Mouse (Mus musculus): Measurements from ENCODE around the gene Hsf2.
"Not testable (repeated sequence)": the region's sequence is repeated elsewhere in the genome, so short reads cannot be mapped to it uniquely, and the experiment has no call there.

The Hsf2 gene

DNA sequence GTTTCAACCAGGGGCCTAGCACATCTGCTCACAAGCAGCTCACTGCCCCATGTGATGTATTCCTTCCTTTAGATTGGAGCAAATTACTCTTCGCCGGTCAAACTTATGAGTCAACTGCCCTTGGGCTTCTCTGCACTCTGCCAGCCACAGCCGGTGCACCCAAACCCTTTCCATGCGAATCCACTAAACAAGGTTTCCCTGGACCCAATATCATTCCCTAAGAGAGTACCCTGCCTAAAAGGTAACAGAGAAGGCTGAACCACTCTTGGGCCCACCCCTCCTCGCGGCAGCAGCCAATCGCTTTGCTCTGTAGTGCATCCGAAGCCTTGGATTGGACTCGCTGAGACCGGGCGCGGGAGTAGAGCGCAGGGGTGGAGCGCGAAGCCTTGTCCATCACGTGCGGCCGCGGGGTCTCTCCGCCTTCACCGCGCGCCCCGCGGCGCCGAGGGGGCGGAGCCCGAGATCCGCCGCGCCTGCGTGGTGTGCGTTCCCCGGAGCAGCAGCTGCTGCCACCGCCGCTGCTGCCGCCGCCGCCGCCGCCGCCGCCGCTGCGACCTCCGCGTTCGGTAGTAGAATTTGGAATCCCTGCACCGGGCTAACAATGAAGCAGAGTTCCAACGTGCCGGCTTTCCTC lies at the start of gene Hsf2:
Gene Hsf2 (plus strand): TSS at position 478 of the 634 bp plus-strand sequence.
- in situ Hi-C loops (cut with MseI, MboI), result no loop called here

DNA sequence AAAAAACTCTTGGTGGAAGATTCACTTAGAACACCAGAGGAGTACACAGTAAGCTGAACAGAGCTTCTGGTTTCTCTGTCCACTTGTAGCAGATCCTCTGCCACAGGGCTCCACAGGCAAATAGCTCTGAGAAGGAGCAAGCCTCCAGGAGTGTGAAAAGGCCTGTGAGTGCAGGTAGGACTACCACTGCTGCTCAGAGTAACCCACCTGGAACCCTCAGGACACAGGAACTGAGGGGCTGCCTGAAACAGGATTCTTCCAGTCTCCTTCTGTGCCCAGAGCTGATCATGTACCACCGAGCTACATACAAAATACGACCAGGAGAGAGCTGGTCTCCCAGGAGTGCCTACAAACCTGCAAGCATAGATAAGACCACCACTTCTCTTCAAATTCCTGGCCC lies 48.3 kb upstream of the Hsf2 start:
- in situ Hi-C loops (cut with MseI, MboI), result loop anchor here (25.0 kb wide), 4 partner anchors 1149 to 1574 kb away; no protein-coding TSS in a partner anchor

DNA sequence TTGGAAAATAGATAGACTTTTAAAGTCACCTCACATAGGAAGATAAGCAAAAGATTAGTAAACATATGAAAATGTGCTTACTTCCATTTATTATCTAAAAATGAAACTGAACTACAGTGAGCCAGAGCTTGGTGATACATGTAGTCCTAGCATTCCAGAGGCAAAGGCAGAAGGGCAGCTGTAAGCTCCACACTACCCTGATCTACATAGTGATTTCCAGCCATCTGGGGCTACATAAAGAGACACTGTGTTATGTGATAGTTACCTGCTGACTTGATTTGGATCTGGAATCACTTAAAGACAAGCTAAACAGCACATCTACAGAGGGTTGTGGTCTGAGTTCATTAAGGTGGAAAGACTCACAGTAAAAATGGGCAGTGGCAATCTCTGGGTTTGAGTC lies 45.1 kb upstream of the Hsf2 start:
- in situ Hi-C loops (cut with MseI, MboI), result loop anchor here (25.0 kb wide), 4 partner anchors 1146 to 1571 kb away; no protein-coding TSS in a partner anchor

DNA sequence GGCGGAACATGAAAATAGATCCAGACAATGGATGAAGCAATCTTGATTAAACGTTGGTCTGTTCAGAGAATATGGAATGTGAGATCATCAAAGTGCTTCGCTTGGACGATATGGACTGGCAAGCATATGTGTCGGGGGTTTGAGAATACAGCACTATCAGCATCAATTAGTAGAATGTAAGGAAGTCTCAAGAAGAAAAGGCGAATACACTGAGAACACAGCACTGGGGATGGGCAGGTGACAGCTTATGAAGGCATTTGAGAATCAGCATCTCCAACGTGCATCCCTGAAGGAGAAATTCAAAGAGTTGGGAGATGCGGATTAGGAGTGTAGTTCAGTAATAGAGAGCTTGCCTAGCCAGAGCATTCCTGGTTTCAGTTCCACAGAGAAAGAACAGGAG lies 41.8 kb upstream of the Hsf2 start:
- in situ Hi-C loops (cut with MseI, MboI), result loop anchor here (25.0 kb wide), 4 partner anchors 1143 to 1568 kb away; no protein-coding TSS in a partner anchor

DNA sequence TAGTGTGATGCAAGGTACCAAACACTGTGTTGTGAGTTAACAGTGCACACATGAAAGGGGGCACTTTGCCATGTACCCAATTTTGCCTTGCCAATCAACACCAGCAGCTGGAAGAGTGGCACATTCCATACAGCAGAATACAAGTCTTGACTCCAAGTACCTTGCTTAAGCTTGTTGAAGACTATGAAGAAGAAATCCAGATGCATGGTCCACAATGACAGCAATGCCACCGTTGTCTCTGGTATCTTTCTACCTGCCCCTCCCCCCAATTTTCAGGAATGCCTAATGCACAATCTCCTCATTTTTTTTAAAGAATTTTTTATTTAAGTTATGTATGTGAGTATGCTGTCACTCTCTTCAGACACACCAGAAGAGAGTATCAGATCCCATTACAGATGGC lies 40.5 kb upstream of the Hsf2 start:
- in situ Hi-C loops (cut with MseI, MboI), result loop anchor here (25.0 kb wide), 4 partner anchors 1142 to 1567 kb away; no protein-coding TSS in a partner anchor

DNA sequence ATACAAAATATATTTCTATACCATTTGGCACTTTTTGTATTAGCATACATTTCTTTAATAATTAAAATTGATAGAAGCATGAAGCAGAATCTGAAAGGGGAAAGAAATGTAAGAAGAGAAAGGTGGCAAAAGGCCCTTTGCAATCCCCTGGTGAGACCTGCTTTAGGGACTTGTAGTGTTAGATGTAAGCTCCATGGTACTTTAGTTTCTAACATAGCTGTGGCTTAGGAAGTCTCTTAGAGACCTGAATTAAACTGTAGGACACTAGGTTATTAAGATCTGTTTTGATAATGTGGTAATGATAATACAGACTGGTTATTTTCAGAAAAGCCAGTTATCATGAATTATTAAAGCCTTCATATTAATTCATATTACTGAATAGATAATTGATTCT lies 38.5 kb upstream of the Hsf2 start:
- in situ Hi-C loops (cut with MseI, MboI), result loop anchor here (25.0 kb wide), 4 partner anchors 1140 to 1565 kb away; no protein-coding TSS in a partner anchor

DNA sequence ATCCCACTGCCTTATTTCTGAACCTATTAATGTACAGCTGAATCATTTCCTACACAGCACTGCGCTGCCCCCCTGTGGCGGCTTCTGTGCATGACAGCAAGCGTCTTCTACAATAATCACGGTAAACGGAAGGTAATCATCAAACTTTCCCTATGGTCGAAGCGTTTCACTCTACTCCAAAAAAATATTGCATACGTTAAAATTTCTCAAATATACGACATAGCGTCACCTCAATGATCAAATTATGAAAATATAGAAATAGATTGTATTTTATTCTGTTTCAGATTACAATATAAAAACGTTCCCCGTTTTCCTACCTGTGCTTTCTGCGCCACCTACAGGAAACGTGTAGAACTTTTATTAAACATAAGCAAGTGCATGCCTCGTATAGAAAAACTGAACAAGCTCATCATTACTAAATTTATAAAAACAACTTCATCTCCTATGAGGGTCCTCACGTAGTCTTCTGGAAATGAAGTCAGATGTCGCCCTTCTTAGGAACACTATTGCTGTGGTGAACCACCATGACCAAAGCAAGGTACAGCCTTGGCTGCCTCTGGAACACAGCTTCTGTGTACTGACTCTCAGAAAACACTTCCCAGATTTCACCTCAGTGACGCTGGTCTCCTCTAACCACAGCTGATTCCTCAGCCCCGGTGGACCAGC lies 38.0 kb upstream of the Hsf2 start:
- in situ Hi-C loops (cut with MseI, MboI), result loop anchor here (25.0 kb wide), 4 partner anchors 1139 to 1564 kb away; no protein-coding TSS in a partner anchor

DNA sequence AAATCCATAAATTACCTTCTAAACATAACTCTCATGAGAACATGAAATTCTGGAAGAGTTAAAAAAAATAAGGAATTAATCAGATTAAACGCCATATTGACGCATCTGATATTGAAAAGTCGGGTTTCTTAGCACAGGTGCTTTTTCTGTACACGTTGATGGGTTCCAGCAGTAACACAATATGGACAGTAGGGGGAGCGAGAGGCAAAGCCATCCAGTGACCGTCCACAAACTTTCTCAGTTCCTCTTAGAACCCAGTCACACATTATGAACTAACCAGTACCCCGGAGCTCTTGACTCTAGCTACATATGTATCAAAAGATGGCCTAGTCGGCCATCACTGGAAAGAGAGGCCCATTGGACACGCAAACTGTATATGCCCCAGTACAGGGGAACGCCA lies 22.9 kb upstream of the Hsf2 start:
- in situ Hi-C loops (cut with MseI, MboI), result not testable (repeated sequence)

DNA sequence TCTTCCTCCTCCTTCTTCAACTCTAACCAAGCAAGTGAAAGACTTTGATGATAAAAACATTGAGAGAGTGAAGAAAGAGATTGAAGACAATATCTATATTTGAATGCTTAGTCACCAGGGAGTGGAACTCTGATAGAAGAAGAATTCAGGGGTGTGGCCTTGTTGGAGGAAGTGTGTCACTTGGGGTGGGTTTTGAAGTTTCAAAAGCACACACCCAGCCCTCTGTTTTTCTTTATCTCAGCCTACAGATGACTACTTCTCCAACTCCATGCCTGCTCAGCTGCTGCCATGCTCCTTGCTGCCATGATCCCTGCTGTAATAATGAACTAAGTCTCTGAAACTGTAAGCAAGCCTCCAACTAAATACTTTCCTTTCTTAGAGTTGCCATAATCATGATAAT lies 20.4 kb upstream of the Hsf2 start:
- in situ Hi-C loops (cut with MseI, MboI), result no loop called here

DNA sequence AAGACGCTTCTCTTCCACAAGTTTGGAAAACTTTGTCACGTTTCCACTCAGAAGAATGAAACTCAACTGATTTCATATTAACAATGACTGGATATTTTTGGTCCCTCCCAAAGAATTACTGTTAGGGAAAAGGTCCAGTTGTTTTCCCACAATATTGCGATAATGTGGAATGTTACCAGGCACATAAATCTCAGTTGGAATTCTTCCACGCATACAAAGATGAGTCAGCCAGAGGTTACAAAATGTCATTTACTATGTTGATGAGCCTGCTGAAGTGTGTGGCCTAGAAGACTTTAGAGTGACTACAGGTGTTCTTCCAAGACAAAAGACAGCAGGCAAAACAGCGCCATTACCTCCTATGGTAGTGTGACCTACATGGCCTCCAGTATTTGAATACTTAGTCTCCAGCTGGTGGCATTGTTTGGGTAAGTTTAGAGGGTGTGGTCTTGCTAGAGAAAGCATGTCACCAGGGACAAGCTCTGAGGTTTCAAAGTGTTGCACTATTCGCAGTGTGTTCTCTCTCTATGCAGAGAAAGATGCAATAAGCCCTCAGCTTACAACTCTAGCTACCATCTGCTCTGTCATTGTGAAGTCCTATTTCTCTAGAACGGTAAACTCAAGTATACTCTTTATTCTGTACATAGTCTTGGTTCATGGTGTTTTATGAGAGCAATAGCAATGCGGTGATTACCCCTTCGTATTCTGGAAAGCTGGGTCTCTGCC lies 8.9 kb upstream of the Hsf2 start:
- in situ Hi-C loops (cut with MseI, MboI), result no loop called here

DNA sequence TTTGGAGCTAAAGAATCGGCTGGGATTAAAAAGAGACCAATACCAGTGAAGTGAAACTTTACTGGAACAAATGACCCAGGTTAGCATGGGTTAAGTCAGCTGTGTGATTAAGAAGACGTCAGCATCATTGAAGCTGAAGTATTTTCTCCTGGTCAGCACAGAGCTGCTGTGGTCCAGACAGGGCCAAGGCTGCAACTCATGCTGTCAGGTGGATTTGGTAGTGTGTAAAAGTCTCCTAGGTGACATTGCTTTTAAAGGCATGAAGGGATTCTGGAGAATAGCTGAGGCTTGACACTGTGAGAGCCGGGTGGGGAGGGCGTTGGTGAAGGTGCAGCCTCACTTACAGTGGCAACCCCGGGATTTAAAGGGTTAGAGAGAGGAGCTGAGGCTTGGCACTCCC lies 4.5 kb upstream of the Hsf2 start:
- in situ Hi-C loops (cut with MseI, MboI), result no loop called here

DNA sequence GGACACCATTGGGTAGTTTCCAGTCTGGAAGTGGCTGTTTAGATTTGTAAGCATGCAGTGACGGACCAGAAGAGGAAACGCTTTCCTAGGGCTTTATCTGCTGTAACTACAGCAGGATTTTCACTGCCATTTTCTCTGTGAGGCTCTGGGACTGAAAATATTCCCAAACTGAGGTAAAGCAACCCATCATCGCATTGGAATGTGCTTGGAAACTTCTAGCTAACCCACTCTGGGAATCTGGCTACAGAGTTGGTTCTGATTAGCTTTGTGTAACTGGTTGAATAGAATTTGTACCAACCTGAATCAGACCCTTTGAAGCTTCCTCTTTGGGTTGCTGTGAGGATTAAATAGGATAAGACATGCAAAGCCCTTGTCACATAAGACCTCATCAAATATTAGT lies 1.4 kb upstream of the Hsf2 start:
- in situ Hi-C loops (cut with MseI, MboI), result no loop called here

DNA sequence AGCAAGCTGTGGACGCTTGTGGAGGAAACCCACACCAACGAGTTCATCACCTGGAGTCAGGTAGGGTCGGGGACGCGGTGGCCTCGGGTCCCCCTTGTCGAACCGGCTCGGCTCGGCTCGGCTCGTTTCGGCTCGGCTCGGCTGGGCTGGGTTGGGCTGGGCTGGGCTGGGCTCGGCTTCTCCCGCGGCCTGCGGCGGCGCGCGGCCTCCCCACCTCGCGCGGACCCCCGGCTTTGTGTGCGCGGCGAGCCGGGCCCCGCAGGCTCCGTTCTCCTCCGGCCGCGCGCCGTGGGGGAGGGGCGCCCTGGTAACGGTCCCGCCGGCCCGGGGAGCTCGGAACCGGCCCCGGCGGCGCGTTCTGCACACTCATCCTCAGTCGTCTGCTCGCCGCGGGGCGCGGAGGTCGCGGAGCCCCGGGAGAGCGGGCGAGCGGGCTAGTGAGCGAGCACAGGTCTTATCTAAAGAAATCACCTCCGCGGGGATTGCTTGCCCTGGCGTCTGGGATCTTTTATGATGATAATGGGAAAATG lies 422 bp downstream of the Hsf2 start:
- in situ Hi-C loops (cut with MseI, MboI), result no loop called here

DNA sequence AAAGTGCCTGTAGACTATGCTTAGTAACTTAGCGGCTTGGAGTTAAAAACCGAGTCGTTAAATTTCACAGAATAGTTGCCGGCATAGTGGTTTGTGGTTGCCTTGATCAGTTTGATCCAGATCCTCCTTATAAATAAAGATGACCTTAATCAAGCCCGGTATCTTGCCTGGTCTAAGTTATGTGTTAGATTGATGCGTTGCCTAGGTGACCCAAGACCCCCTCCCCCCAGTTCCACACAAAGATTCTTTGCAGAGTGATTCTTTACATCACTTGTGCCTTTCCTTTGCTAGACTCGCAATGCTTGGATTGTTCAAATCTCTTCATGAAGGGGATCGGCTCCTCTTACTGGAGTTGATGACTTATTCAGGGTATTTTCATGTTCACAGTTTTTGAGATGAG lies 1.0 kb downstream of the Hsf2 start:
- in situ Hi-C loops (cut with MseI, MboI), result no loop called here

DNA sequence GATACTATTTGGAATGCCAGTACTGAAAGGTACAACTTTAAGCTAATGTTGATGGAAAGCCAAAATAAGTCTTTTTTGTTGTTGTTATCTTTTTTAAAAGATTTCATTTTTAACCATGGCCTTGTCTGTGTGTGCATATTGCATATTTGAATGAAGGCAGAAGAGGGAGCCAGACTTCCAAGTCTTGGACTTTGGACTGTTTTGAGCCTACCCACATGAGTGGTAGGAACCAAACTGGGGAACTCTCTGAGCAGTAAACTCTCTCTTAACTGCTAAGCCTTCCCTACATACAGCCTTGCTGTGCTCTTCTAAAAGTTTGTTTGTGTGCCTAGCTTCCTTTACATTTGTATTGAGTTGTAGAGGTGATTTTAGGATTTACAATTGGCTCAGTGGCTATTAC lies 2.4 kb downstream of the Hsf2 start:
- in situ Hi-C loops (cut with MseI, MboI), result no loop called here

DNA sequence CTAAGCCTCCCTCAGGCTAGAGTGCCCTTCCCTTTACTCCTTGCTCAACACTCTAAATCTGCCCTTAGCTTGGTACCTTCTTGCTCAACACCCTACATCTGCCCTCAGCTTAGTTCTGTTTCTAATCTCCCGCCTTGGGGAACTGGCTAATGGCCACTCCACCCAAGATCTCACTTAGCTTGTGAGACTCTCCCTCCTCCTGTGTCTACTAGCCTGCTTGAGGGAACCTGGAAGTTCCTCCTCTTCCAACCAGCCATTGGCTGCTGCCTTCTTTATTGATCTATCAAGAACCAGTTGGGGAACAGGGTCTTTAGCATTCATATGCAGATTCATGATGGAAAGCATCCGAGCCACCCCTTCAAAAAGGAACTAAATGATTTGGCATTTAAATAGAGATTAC lies 5.9 kb downstream of the Hsf2 start:
- in situ Hi-C loops (cut with MseI, MboI), result no loop called here

DNA sequence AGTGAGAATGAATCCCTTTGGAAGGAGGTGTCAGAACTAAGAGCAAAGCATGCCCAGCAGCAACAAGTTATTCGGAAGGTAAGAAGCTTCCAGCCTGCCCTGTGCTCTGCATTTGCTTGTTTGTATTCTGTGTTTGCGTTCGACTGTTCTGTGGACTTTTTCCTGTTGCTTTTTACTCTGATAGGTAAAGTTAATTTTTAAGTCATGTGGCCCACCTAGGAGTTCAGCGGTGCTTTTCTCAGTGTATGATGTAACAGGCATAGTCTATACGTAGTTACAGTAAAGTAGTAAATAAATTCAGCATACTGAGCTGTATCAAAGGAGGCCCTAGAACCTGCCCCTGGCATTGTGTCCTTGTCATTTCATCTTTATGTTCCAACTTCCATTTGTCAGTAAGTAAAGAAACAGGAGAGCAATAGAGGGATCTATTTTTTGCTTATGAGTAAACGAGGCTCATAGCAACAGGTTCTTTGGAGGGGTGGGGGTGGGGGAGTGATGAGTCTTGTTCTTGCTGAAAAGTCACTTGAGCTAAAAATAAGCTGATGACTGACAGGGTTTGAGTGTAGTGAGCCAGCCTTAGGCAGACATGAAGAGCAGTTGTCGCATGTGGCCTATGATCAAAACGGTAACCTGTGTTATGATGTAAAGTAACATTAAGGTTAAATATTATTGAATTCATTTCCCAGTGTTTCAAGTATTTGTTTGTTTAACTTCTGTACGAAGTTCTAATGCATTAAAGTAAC lies 13.4 kb downstream of the Hsf2 start:
- in situ Hi-C loops (cut with MseI, MboI), result no loop called here

DNA sequence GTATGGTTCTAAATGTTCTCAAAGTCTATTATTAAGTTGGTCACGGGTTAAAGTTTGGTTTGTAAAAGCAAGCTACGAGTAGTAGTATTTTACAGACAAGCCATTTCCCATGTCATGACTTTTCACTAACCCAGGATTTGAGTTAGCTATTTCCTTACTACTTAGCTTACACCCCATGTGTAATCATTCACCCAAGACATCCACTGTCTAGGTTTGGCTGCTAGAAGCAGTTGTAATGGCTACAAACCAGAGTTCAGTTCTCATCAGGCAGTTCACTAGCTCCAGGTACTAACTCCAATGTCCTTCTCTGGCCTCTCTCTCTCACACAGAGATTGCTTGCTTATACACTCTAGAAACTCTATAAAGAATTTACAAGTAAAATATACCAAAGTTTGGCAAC lies 28.4 kb downstream of the Hsf2 start:
- in situ Hi-C loops (cut with MseI, MboI), result no loop called here

DNA sequence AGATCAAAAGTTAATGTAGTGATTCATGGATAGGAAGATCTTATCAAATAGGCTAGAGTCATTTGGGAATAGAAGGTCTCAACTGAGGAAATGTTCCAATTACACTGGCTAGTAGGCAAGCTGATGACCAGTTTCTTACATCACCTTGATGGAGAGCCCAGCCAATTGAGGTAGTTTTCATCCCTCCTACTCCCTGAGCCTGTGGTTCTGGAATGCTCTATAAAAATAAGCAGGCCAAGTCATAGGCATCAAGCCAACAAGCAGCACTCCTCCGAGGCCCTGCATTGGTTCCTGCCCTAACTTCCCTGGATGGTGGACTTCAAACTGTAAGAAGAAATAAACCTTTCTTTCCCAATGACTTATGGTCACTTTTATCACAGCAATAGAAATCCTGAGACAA lies 29.1 kb downstream of the Hsf2 start:
- in situ Hi-C loops (cut with MseI, MboI), result no loop called here

DNA sequence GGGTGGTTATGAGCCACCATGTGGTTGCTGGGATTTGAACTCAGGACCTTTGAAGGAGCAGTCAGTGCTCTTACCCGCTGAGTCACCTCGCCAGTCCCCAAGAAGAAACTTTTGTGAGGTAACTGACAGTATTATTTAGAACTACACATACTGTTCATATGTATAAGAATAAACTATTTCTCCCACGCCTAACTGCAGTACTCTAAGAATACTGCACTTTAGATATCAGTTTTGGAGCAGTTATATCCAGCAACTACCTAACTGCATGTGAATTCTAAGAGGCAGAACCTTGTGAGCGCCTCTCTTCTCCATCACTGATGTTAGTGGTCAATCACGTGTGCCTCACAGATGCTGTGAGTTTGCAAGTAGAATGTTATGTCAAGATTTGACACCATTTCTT lies 40.3 kb downstream of the Hsf2 start:
- in situ Hi-C loops (cut with MseI, MboI), result no loop called here

DNA sequence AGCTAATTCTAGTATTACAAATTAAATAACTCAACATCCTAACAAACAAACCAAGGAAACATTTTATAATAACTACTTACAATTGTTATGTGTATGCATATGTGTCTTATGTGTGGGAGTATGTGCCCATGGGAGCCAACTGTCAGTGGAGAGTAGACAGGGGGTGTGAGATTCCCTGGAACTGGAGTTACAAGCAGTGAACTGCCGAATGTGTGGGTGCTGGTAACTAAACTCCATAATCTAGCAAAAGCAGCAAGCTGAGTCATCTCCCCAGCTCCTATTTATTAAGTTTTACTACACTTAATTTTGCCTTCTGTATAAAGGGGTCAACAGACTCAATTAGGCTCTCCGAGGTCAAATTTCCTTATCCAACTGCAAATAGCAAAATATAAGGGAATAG lies 44.9 kb downstream of the Hsf2 start:
- in situ Hi-C loops (cut with MseI, MboI), result no loop called here

All from mouse trophoblast stem cell (cell line).